Mouse (Mus musculus) ES-E14 (cell line): ENCODE data around the gene Peli1. TPM values are rescaled to one million over a fixed set of nuclear protein-coding genes. Genes with fewer than 3 reads are reported as not detected.

Experiments used
- DNase-seq: peaks from one replicate; pipeline ENCODE4 v3.0.0-alpha.2; 2013; ENCODE audit warnings: low read depth, low spot score
- H3K27ac ChIP-seq: 2 replicates; pipeline ENCODE4 v1.5.1; 2012; ENCODE audit warnings: low read depth, mild to moderate bottlenecking, low read length, moderate library complexity, mixed read lengths; ENCODE audit not compliant: poor library complexity, insufficient read depth, severe bottlenecking
- H3K36me3 ChIP-seq: 2 replicates; pipeline ENCODE4 v1.6.1; 2012; ENCODE audit warnings: mild to moderate bottlenecking, low read length, moderate library complexity, mixed read lengths; ENCODE audit not compliant: control insufficient read depth, poor library complexity, insufficient read depth, severe bottlenecking
- H3K4me1 ChIP-seq, 2 experiments: fragments of 150-350 bp in 1 of 2; sonication (generic) in 1 of 2; 2 replicates each; pipeline ENCODE4 v1.6.1; 2012; ENCODE audit warnings: low read length in 2 of 2, mild to moderate bottlenecking in 1 of 2, mixed read lengths in 1 of 2; ENCODE audit not compliant: control insufficient read depth in 2 of 2, insufficient read depth in 2 of 2, poor library complexity in 1 of 2
- H3K4me3 ChIP-seq, 2 experiments: fragments of 150-350 bp in 1 of 2; sonication (generic) in 1 of 2; 2 replicates each; pipeline ENCODE4 v1.5.1; 2012; ENCODE audit warnings: low read length in 2 of 2, low read depth in 1 of 2, mild to moderate bottlenecking in 1 of 2, mixed read lengths in 1 of 2; ENCODE audit not compliant: insufficient read depth in 1 of 2, poor library complexity in 1 of 2, severe bottlenecking in 1 of 2
- H3K9ac ChIP-seq: 2 replicates; pipeline ENCODE4 v1.6.1; 2012; ENCODE audit warnings: low read depth, mild to moderate bottlenecking, low read length, mixed read lengths; ENCODE audit not compliant: poor library complexity, insufficient read depth, severe bottlenecking
- H3K9me3 ChIP-seq: fragments of 150-350 bp; sonication (generic); 2 replicates; pipeline ENCODE4 v1.6.1; 2012; ENCODE audit warnings: low read depth, mild to moderate bottlenecking, low read length; ENCODE audit not compliant: control insufficient read depth, insufficient read depth
- CHD2 ChIP-seq: IDR thresholded peaks from 2 replicates; pipeline ENCODE4 v1.6.1; 2014; ENCODE audit warnings: mild to moderate bottlenecking, low read depth, low read length, inconsistent platforms
- HCFC1 ChIP-seq: IDR thresholded peaks from 2 replicates; pipeline ENCODE4 v1.6.1; 2012; ENCODE audit warnings: low read length, inconsistent platforms, borderline replicate concordance; ENCODE audit not compliant: insufficient read depth
- MAFK ChIP-seq: IDR thresholded peaks from 2 replicates; pipeline ENCODE4 v1.6.1; 2014; ENCODE audit warnings: mild to moderate bottlenecking, low read depth, low read length, inconsistent platforms; ENCODE audit not compliant: insufficient read depth
- ZC3H11A ChIP-seq: IDR thresholded peaks from 2 replicates; pipeline ENCODE4 v1.6.1; 2012; ENCODE audit warnings: low read depth, mild to moderate bottlenecking, inconsistent platforms, low read length, borderline replicate concordance
- ZNF384 ChIP-seq: IDR thresholded peaks from 2 replicates; pipeline ENCODE4 v1.6.1; 2012; ENCODE audit warnings: low read depth, low read length, inconsistent platforms
- in situ Hi-C, 2 experiments: fragments of 600-800 bp; cut with MboI; formaldehyde crosslinking; loops; one replicate each; pipeline ENCODE4 v1.15.1; 2025; ENCODE audit warnings: low sequenced_read_pairs in 2 of 2, inconsistent platforms in 1 of 2; ENCODE audit not compliant: unreplicated experiment in 2 of 2
- total RNA-seq: library from RNA; depleted of rRNA; stranded (reverse); fragments of 300-350 nt; gene quantifications from 2 replicates; pipeline ENCODE4 v1.2.3, GENCODE M21; 2012

The Peli1 gene
- total RNA-seq, 1 experiment: 17.3 TPM

DNA sequence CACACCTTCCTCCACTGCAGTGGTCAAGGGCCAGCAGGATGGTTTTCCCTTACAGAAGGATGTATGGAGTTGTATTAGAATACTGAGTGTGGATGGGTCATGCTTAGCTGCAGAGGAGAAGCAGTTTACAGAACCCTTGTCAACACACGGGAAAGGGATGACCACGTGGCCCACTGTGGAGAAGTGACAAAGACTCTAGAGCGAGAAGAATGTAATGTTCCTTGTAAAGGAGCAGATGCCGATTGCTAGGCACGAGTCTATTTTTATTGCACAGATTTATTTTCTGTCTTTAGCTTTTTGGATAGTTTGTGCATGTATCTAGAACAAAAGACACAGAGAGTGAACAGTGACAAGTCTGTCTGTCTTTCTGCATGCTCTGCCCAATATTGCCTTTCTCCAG is 71.0 kb downstream of the Peli1 start:
- no peak for DNase-seq
- H3K27ac ChIP-seq: no peak overlapping the region
- H3K9me3 ChIP-seq: no peaks in the 10 kb centered on the region
- in situ Hi-C loops: no loop called here
- no peak for TF ChIP-seq ZC3H11A
- TF ChIP-seq CHD2: no peak
- no peak for TF ChIP-seq ZNF384
- TF ChIP-seq MAFK: no peak
- TF ChIP-seq HCFC1: no peak
- no peaks in the 10 kb centered on the region; a peak in 1 of 4 replicates for H3K4me1 ChIP-seq
- no peak overlapping the region for H3K4me3 ChIP-seq
- H3K9ac ChIP-seq: no peak overlapping the region
- H3K36me3 ChIP-seq: no peaks in the 10 kb centered on the region

DNA sequence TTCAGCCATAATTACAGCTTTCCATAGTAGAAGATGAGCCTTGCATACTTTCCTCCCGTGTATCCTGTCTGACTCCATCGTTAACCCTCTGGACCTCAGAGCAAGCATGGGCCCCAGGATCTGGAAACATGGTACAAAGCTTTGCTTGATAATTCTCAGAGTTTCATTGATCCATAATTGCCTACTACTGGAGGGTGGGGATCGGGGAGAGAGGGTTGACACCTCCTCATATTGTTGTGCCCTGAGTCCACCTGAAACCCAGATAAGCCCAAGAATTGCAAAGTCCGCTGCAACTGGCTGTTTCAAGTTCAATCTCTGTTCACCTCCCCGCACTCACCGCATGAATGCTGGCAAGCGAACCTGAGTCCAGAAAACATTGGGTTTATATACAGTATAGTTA is 72.1 kb downstream of the Peli1 start:
- TF ChIP-seq HCFC1: no peak
- no peak for TF ChIP-seq MAFK
- TF ChIP-seq CHD2: no peak
- in situ Hi-C loops: no loop called here
- DNase-seq: no peak

DNA sequence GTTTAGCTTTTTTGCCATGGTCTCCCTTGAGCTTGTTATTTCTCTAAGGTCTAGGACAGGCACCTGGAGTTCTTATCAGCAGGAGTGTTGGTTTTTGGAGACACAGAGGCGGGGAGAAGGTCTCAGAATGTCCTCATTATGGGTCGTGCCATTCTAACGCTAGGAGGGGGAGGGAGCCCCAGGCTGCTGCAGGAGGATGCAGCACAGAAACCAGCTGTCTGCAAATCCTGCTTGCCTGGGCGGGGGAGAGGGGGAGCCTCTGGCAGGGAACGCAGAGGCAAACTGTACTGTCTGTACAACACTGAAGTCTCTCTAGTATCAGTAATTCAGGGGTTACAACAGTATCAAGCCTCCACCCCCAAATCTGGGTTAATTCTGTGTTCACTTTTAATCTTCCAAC is 72.6 kb downstream of the Peli1 start:
- no peaks in the 10 kb centered on the region for H3K36me3 ChIP-seq
- H3K4me3 ChIP-seq: peak overlapping the region in 1 of 2 experiments; percentile 16; a peak in 2 of 4 replicates
- in situ Hi-C loops: no loop called here
- H3K9ac ChIP-seq: no peak overlapping the region
- H3K9me3 ChIP-seq: no peaks in the 10 kb centered on the region
- no peak overlapping the region for H3K27ac ChIP-seq
- DNase-seq: no peak
- TF ChIP-seq MAFK (no peak), ZC3H11A (no peak), ZNF384 (no peak), HCFC1 (no peak), CHD2 (no peak)
- H3K4me1 ChIP-seq: peaks cover 2% of the 10 kb centered on the region in 2 experiments; a peak in 2 of 4 replicates

More for the DNA sequence above, 72.1 kb downstream of the Peli1 start:
- Histone ChIP-seq H3K9ac (no peak overlapping the region), H3K4me3 (no peak overlapping the region), H3K27ac (no peak overlapping the region), H3K36me3 (no peaks in the 10 kb centered on the region), H3K9me3 (no peaks in the 10 kb centered on the region), H3K4me1 (no peaks in the 10 kb centered on the region; a peak in 1 of 4 replicates)

DNA sequence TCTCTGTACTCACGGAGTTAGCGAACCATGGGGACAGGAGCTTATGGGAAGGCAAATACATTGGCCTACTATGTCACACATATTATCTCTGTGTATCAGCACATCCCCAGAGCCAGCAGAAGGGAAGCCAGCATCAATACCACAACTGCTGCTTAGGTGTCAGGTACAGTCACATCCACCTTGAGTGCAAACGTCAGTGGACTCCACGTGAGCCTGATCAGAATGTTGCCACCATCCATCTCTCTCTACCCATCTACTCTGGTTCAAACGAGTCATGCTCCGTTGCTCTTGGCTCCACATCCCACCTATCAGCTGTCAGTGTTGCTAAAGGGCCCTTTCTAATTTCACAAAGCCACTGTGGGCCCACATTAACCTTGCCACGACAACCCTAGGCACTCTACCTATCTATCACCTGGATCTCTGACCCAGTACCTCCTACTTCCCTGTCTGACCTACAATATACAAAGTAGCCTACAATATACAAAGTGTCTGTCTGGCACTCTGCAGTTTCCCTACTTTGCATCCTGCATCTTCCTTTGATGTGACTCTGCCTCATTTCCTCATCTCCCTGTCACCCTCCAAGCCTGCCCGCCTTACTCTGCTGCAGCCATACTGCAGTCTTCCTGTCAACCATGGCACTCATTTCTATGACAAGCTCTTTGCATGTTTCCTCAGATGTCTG is 73.4 kb downstream of the Peli1 start:
- H3K9me3 ChIP-seq: no peaks in the 10 kb centered on the region
- H3K27ac ChIP-seq: no peak overlapping the region
- H3K36me3 ChIP-seq: no peaks in the 10 kb centered on the region

More for the DNA sequence above, 73.4 kb downstream of the Peli1 start:
- Histone ChIP-seq H3K4me3 (0 out of 4 replicates have a peak overlapping the region, but pooled peaks of 1 of the 2 experiments have one; percentile 16), H3K4me1 (peaks cover 3 to 6% of the 10 kb centered on the region in 2 experiments), H3K9ac (no peak overlapping the region)
- in situ Hi-C loops: no loop called here
- TF ChIP-seq ZNF384 (no peak), HCFC1 (no peak), CHD2 (no peak), ZC3H11A (no peak), MAFK (no peak)
- DNase-seq: no peak
